Mouse (Mus musculus) small intestine, adult 2 months (tissue): ENCODE data around the gene Gpr18.

Experiments used
- CTCF ChIP-seq: fragments of 200-500 bp; IDR thresholded peaks from 2 replicates; pipeline ENCODE4 v1.5.1; 2012; ENCODE audit warnings: low read depth, mild to moderate bottlenecking, control low read depth, inconsistent platforms, low read length, moderate library complexity, mixed read lengths; ENCODE audit not compliant: insufficient replicate concordance, insufficient read length; ENCODE audit errors: extremely low read depth
- POLR2A ChIP-seq: fragments of 200-500 bp; IDR thresholded peaks from 2 replicates; pipeline ENCODE4 v1.6.1; 2012; ENCODE audit warnings: low read depth, mild to moderate bottlenecking, control low read depth, inconsistent platforms, low read length, moderate library complexity

- TF ChIP-seq CTCF = no peak
- TF ChIP-seq POLR2A = no peak
Measured at GRCm38 (mm10) chr14:121922016-121922415, 6.4 kb upstream of the Gpr18 start.
